Mouse (Mus musculus): ENCODE measurements around the gene Ndufs1.

GRCm38 (mm10) chr1:63204660-63205394 is 28.2 kb upstream of the Ndufs1 start:
- TF ChIP-seq CTCF (IDR thresholded peaks at IDR 0.05; ENCODE audit: low read depth, low read length), result no peak
- no peak for TF ChIP-seq GATA2 (IDR thresholded peaks at IDR 0.05; ENCODE audit: borderline replicate concordance, low read depth, low read length)
- TF ChIP-seq TAL1 (conservative IDR thresholded peaks at IDR 0.05; ENCODE audit: low read depth, low read length), result no peak
- no peak for TF ChIP-seq GATA1 (IDR thresholded peaks at IDR 0.05; ENCODE audit: borderline replicate concordance, low read length)
- TF ChIP-seq POLR2AphosphoS5 (IDR thresholded peaks at IDR 0.05; ENCODE audit: insufficient replicate concordance, low read depth, low read length), result no peak
